Mouse (Mus musculus) ES-E14 (cell line): ENCODE data around the gene Anpep. TPM values are rescaled to one million over a fixed set of nuclear protein-coding genes. Genes with fewer than 3 reads are reported as not detected.

Source experiments
- DNase-seq: peaks from one replicate; pipeline ENCODE4 v3.0.0-alpha.2; 2013; ENCODE audit warnings: low read depth, low spot score
- H3K27ac ChIP-seq: 2 replicates; pipeline ENCODE4 v1.5.1; 2012; ENCODE audit warnings: low read depth, mild to moderate bottlenecking, low read length, moderate library complexity, mixed read lengths; ENCODE audit not compliant: poor library complexity, insufficient read depth, severe bottlenecking
- H3K36me3 ChIP-seq: 2 replicates; pipeline ENCODE4 v1.6.1; 2012; ENCODE audit warnings: mild to moderate bottlenecking, low read length, moderate library complexity, mixed read lengths; ENCODE audit not compliant: control insufficient read depth, poor library complexity, insufficient read depth, severe bottlenecking
- H3K4me1 ChIP-seq, 2 experiments: fragments of 150-350 bp in 1 of 2; sonication (generic) in 1 of 2; 2 replicates each; pipeline ENCODE4 v1.6.1; 2012; ENCODE audit warnings: low read length in 2 of 2, mild to moderate bottlenecking in 1 of 2, mixed read lengths in 1 of 2; ENCODE audit not compliant: control insufficient read depth in 2 of 2, insufficient read depth in 2 of 2, poor library complexity in 1 of 2
- H3K4me3 ChIP-seq, 2 experiments: fragments of 150-350 bp in 1 of 2; sonication (generic) in 1 of 2; 2 replicates each; pipeline ENCODE4 v1.5.1; 2012; ENCODE audit warnings: low read length in 2 of 2, low read depth in 1 of 2, mild to moderate bottlenecking in 1 of 2, mixed read lengths in 1 of 2; ENCODE audit not compliant: insufficient read depth in 1 of 2, poor library complexity in 1 of 2, severe bottlenecking in 1 of 2
- H3K9ac ChIP-seq: 2 replicates; pipeline ENCODE4 v1.6.1; 2012; ENCODE audit warnings: low read depth, mild to moderate bottlenecking, low read length, mixed read lengths; ENCODE audit not compliant: poor library complexity, insufficient read depth, severe bottlenecking
- H3K9me3 ChIP-seq: fragments of 150-350 bp; sonication (generic); 2 replicates; pipeline ENCODE4 v1.6.1; 2012; ENCODE audit warnings: low read depth, mild to moderate bottlenecking, low read length; ENCODE audit not compliant: control insufficient read depth, insufficient read depth
- CHD2 ChIP-seq: IDR thresholded peaks from 2 replicates; pipeline ENCODE4 v1.6.1; 2014; ENCODE audit warnings: mild to moderate bottlenecking, low read depth, low read length, inconsistent platforms
- HCFC1 ChIP-seq: IDR thresholded peaks from 2 replicates; pipeline ENCODE4 v1.6.1; 2012; ENCODE audit warnings: low read length, inconsistent platforms, borderline replicate concordance; ENCODE audit not compliant: insufficient read depth
- MAFK ChIP-seq: IDR thresholded peaks from 2 replicates; pipeline ENCODE4 v1.6.1; 2014; ENCODE audit warnings: mild to moderate bottlenecking, low read depth, low read length, inconsistent platforms; ENCODE audit not compliant: insufficient read depth
- ZC3H11A ChIP-seq: IDR thresholded peaks from 2 replicates; pipeline ENCODE4 v1.6.1; 2012; ENCODE audit warnings: low read depth, mild to moderate bottlenecking, inconsistent platforms, low read length, borderline replicate concordance
- ZNF384 ChIP-seq: IDR thresholded peaks from 2 replicates; pipeline ENCODE4 v1.6.1; 2012; ENCODE audit warnings: low read depth, low read length, inconsistent platforms
- in situ Hi-C, 2 experiments: fragments of 600-800 bp; cut with MboI; formaldehyde crosslinking; loops; one replicate each; pipeline ENCODE4 v1.15.1; 2025; ENCODE audit warnings: low sequenced_read_pairs in 2 of 2, inconsistent platforms in 1 of 2; ENCODE audit not compliant: unreplicated experiment in 2 of 2
- total RNA-seq: library from RNA; depleted of rRNA; stranded (reverse); fragments of 300-350 nt; gene quantifications from 2 replicates; pipeline ENCODE4 v1.2.3, GENCODE M21; 2012

Gene Anpep
- total RNA-seq, 1 experiment: 11.4 TPM

- Histone ChIP-seq H3K4me1 (peaks cover 0 to 4% of the 10 kb centered on the region in 2 experiments; a peak in 3 of 4 replicates), H3K9ac (no peak overlapping the region), H3K36me3 (no peaks in the 10 kb centered on the region), H3K27ac (no peak overlapping the region), H3K4me3 (no peak overlapping the region), H3K9me3 (no peaks in the 10 kb centered on the region)
- DNase-seq: no peak
- no peak for TF ChIP-seq HCFC1
- no peak for TF ChIP-seq ZNF384
- no peak for TF ChIP-seq CHD2
- no peak for TF ChIP-seq MAFK
- no peak for TF ChIP-seq ZC3H11A
- in situ Hi-C loops: no loop called here
Measured at GRCm38 (mm10) chr7:79813409-79813808, 47.5 kb downstream of the Anpep start.

- H3K36me3 ChIP-seq: no peaks in the 10 kb centered on the region
- H3K9me3 ChIP-seq: no peaks in the 10 kb centered on the region
- H3K4me1 ChIP-seq: peaks cover 0 to 2% of the 10 kb centered on the region in 2 experiments; a peak in 2 of 4 replicates
- DNase-seq: peak; percentile 54
- in situ Hi-C loops: no loop called here
- peak within 1 kb of the TSS; percentile 55; the same call in 1 of the 2 replicates for H3K9ac ChIP-seq
- peak within 1 kb of the TSS; percentile 52 to 58; a peak in 3 of 4 replicates for H3K4me3 ChIP-seq
- H3K27ac ChIP-seq: no peak within 1 kb of the TSS
- TF ChIP-seq CHD2: no peak
- TF ChIP-seq MAFK: no peak
- no peak for TF ChIP-seq ZC3H11A
- TF ChIP-seq ZNF384: no peak
- no peak for TF ChIP-seq HCFC1
Measured at GRCm38 (mm10) chr7:79810611-79811506, 50.0 kb downstream of the Anpep start, which contains the start of gene Mesp2. Gene Mesp2, plus strand, starts transcription at chr7:79810727.

- no peak overlapping the region for H3K27ac ChIP-seq
- H3K9ac ChIP-seq: no peak overlapping the region
- no peak for DNase-seq
- in situ Hi-C loops: no loop called here
- H3K4me1 ChIP-seq: peaks cover 0 to 2% of the 10 kb centered on the region in 2 experiments; a peak in 1 of 4 replicates
- no peak overlapping the region for H3K4me3 ChIP-seq
- H3K36me3 ChIP-seq: no peaks in the 10 kb centered on the region
- H3K9me3 ChIP-seq: no peaks in the 10 kb centered on the region
- TF ChIP-seq ZNF384 (no peak), HCFC1 (no peak), MAFK (no peak), ZC3H11A (no peak), CHD2 (no peak)
Measured at GRCm38 (mm10) chr7:79808561-79808960, 52.3 kb downstream of the Anpep start.

DNA sequence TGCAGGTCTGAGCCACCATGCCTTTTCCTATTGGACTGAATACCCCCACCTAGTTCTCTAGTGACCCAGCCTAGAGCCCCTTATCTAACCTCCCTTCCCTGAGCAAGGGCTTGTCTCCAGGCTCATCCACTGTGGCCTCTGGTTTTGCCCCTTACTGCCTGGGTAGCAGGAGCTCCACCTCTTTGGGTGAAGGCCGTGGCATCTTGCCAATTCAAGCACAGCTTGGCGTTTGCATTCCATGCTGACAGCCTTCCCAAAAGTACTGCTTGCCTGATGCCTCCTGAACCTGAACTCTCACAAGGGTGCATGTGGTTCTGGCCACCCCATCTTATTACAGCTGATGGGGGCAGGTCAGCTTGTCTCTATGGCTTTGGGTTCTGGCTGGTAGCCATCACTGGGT lies 57.0 kb downstream of the Anpep start:
- no peaks in the 10 kb centered on the region for H3K36me3 ChIP-seq
- no peak for DNase-seq
- TF ChIP-seq CHD2 (no peak), ZNF384 (no peak), ZC3H11A (no peak), HCFC1 (no peak), MAFK (no peak)
- H3K4me3 ChIP-seq: no peak overlapping the region
- H3K9me3 ChIP-seq: no peaks in the 10 kb centered on the region
- H3K4me1 ChIP-seq: no peaks in the 10 kb centered on the region
- H3K9ac ChIP-seq: no peak overlapping the region
- no peak overlapping the region for H3K27ac ChIP-seq
- in situ Hi-C loops: no loop called here
